Mouse (Mus musculus): ENCODE measurements around the gene Gm3239. TPM values are rescaled to one million over a fixed set of nuclear protein-coding genes. Genes with fewer than 3 reads are reported as not detected.
"Not testable (repeated sequence)": the region's sequence is repeated elsewhere in the genome, so short reads cannot be mapped to it uniquely, and the experiment has no call there.

Gene Gm3239
- polyA plus RNA-seq (2016; fragmentation: Nextera tagmentation; extraction: Ambion mirVana): not detected in 2 replicates

DNA sequence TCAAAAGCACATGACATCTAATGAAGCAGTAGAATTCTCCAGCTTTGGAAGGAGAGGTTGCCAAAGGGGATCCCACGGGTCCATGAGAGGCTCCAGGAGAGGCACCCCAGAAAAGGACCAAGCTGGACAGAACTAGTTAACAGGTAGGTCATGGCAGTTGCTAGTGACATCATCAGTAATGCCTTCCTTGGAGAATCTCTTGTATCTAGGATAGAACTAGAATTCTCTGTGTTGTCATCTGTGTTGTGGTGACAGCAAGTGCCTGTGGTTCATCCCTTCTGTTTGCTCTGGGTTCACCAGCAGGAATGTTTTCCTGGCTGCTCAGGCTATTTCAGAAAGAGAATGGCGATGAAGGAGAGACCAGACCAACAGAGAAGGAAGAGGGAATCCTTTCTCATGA lies at the start of gene Gm3239:
TSS of gene Gm3239 (plus strand) at position 301 of the 400 bp plus-strand sequence.
- not testable (repeated sequence) for H3K4me3 ChIP-seq; ATAC-seq (ENCODE audit: insufficient number of reproducible peaks, insufficient read depth, low FRiP score, low TSS enrichment); H3K4me2 ChIP-seq (replicated peaks); H3K27ac ChIP-seq; H3K9me3 ChIP-seq; H3K9ac ChIP-seq; H3K36me3 ChIP-seq; H3K27me3 ChIP-seq; H3K4me1 ChIP-seq
- no CpG with 5 or more reads among the region's 2 CpGs for WGBS

DNA sequence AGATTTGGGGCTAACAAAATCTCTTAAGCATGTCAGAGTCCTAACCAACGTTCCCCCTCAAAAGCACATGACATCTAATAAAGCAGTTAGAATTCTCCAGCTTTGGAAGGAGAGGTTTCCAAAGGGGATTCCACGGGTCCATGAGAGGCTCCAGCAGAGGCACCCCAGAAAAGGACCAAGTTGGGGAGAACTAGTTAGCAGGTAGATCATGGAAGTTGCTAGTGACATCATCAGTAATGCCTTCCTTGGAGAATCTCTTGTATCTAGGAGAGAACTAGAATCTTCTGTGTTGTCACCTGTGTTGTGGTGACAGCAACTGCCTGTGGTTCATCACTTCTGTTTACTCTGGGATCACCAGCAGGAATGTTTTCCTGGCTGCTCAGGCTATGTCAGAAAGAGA lies 31.9 kb upstream of the Gm3239 start, which contains the start of gene Gm8159:
TSS of gene Gm8159 (plus strand) at position 301 of the 400 bp plus-strand sequence.
- not testable (repeated sequence) for H3K4me2 ChIP-seq (replicated peaks); H3K27ac ChIP-seq; H3K9ac ChIP-seq; H3K9me3 ChIP-seq; H3K4me1 ChIP-seq; H3K4me3 ChIP-seq; H3K36me3 ChIP-seq; ATAC-seq (ENCODE audit: insufficient number of reproducible peaks, insufficient read depth, low FRiP score, low TSS enrichment); H3K27me3 ChIP-seq
- no CpG with 5 or more reads among the region's 2 CpGs for WGBS

DNA sequence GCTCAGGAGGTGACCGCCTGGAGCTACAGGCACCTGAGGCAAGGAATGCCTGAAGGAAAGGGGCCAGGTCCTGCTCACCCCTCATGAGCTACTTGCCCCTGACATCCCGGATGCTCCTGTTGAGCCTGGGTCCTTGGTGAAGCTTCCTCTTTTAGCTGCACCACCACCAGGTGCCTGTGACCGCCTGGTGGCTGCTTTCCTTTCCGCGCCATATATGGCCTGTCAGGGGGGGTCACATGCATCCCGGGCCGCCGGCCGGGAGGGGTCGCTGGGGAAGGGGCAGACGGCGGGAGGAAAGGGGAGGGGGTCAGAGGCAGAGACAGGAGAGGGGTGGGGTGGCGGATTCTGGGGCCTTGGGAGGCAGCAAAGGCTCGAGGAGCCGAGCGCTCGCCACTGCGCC lies 14.7 kb upstream of the Gm3239 start:
- H3K36me3 ChIP-seq; H3K4me1 ChIP-seq; H3K27ac ChIP-seq; ATAC-seq (ENCODE audit: insufficient number of reproducible peaks, insufficient read depth, low FRiP score, low TSS enrichment); H3K9me3 ChIP-seq; H3K27me3 ChIP-seq: not testable (repeated sequence)
- H3K4me2 ChIP-seq (replicated peaks): peak overlapping the region; percentile 55
- 2% methylated on average over 13 of the region's 18 CpGs for WGBS
- H3K9ac ChIP-seq: 0 out of 2 replicates have a peak overlapping the region, but pooled peaks have one; percentile 30
- peak overlapping the region; percentile 26; the same call in 1 of the 2 replicates for H3K4me3 ChIP-seq

DNA sequence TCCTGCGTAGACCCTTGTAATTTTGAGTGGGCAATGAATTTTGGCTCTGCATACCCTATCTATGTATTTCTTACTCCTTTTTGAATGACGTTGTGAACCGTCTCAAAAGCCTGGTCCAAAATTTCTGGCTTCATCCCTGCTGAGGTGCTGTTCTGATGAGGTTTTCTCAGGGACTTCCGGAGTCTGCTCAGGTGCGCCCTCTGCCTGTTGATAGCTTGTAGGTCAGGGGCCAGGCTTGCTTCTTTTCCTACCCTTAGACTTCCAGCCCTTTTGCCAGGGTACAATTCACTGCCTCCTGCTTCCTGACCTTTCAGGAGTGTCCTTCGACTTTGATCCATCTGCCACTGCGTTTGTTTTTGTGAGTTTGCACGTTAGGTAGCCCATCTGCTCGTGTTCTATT lies 13.7 kb upstream of the Gm3239 start:
- not testable (repeated sequence) for H3K36me3 ChIP-seq; H3K27ac ChIP-seq; H3K4me3 ChIP-seq; H3K4me2 ChIP-seq (replicated peaks); H3K9me3 ChIP-seq; H3K27me3 ChIP-seq; H3K9ac ChIP-seq; ATAC-seq (ENCODE audit: insufficient number of reproducible peaks, insufficient read depth, low FRiP score, low TSS enrichment); H3K4me1 ChIP-seq
- 2% methylated on average over 6 of the region's 9 CpGs for WGBS

DNA sequence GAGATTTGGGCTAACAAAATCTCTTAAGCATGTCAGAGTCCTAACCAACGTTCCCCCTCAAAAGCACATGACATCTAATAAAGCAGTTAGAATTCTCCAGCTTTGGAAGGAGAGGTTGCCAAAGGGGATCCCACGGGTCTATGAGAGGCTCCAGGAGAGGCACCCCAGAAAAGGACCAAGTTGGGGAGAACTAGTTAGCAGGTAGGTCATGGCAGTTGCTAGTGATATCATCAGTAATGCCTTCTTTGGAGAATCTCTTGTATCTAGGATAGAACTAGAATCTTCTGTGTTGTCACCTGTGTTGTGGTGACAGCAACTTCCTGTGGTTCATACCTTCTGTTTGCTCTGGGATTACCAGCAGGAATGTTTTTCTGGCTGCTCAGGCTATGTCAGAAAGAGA lies 44.9 kb downstream of the Gm3239 start, which contains the start of gene Gm7876:
TSS of gene Gm7876 (plus strand) at position 301 of the 400 bp plus-strand sequence.
- not testable (repeated sequence) for H3K4me2 ChIP-seq (replicated peaks); H3K9ac ChIP-seq; H3K36me3 ChIP-seq; H3K27ac ChIP-seq; H3K4me3 ChIP-seq; H3K4me1 ChIP-seq; H3K9me3 ChIP-seq; ATAC-seq (ENCODE audit: insufficient number of reproducible peaks, insufficient read depth, low FRiP score, low TSS enrichment); H3K27me3 ChIP-seq
- WGBS: 75% methylated on average over 1 of the region's 2 CpGs

Other genes starting within 250 kb of the Gm3239 start
- 0.62 and 0.78 TPM in 2 replicates for gene Gm3164, start 248.7 kb upstream of the Gm3239 start, polyA plus RNA-seq (2016; fragmentation: Nextera tagmentation; extraction: Ambion mirVana)
- not detected in 2 replicates for gene Gm3173, start 233.2 kb upstream of the Gm3239 start, polyA plus RNA-seq (2016; fragmentation: Nextera tagmentation; extraction: Ambion mirVana)
- gene Gm3182, start 182.4 kb upstream of the Gm3239 start, polyA plus RNA-seq (2016; fragmentation: Nextera tagmentation; extraction: Ambion mirVana): not detected in 2 replicates
- not detected in 2 replicates for gene Gm3047, start 108.8 kb upstream of the Gm3239 start, polyA plus RNA-seq (2016; fragmentation: Nextera tagmentation; extraction: Ambion mirVana)
- not detected in 2 replicates for gene Gm8159, start 31.8 kb upstream of the Gm3239 start, polyA plus RNA-seq (2016; fragmentation: Nextera tagmentation; extraction: Ambion mirVana)
- gene Gm7876, start 45.0 kb downstream of the Gm3239 start, polyA plus RNA-seq (2016; fragmentation: Nextera tagmentation; extraction: Ambion mirVana): not detected in 2 replicates
- 0.45 and 0.51 TPM in 2 replicates for gene Gm3252, start 62.6 kb downstream of the Gm3239 start, polyA plus RNA-seq (2016; fragmentation: Nextera tagmentation; extraction: Ambion mirVana)
- gene Gm9602, start 112.1 kb downstream of the Gm3239 start, polyA plus RNA-seq (2016; fragmentation: Nextera tagmentation; extraction: Ambion mirVana): not detected in 2 replicates
- gene Gm3269, start 173.9 kb downstream of the Gm3239 start, polyA plus RNA-seq (2016; fragmentation: Nextera tagmentation; extraction: Ambion mirVana): not detected in 2 replicates
- 1.00 and 1.2 TPM in 2 replicates for gene Gm3264, start 191.4 kb downstream of the Gm3239 start, polyA plus RNA-seq (2016; fragmentation: Nextera tagmentation; extraction: Ambion mirVana)
- gene Gm3278, start 228.2 kb downstream of the Gm3239 start, polyA plus RNA-seq (2016; fragmentation: Nextera tagmentation; extraction: Ambion mirVana): not detected in 2 replicates

Measured in embryonic facial prominence, embryonic 12.5 days (tissue).